Mouse (Mus musculus) left cerebral cortex, adult 9 months (tissue): ENCODE results near the gene Rabep2.
"Not testable (repeated sequence)": the region's sequence is repeated elsewhere in the genome, so short reads cannot be mapped to it uniquely, and the experiment has no call there.

Source experiments
- DNase-seq, 2 experiments: peaks; one replicate each; pipeline ENCODE4 v3.0.0; 2022; ENCODE audit warnings: low spot score in 2 of 2

Gene Rabep2

DNA sequence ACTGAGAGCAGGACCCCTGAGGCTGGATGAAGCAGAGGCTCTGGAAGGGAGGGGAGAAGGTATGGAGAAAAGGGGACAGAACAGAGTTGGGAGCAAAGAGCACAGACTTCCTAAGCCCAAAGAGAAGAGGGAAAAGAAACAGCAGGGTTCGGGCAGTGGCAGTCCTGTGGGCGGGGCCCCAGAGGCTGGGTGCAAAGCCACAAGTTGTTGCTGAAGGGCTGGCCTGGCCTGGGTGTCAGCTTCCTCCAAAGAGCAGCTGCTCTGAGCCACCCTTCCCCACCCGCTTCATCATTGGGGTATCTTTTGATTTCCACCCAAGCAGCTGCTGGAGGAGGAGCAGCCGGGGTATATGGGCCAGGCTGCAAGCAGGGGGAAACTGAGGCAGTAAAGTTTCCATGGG, 35.6 kb downstream of the Rabep2 start:
- DNase-seq = no peak

- no peak for DNase-seq
Measured at GRCm38 (mm10) chr7:126464836-126465235, 36.3 kb downstream of the Rabep2 start.

DNA sequence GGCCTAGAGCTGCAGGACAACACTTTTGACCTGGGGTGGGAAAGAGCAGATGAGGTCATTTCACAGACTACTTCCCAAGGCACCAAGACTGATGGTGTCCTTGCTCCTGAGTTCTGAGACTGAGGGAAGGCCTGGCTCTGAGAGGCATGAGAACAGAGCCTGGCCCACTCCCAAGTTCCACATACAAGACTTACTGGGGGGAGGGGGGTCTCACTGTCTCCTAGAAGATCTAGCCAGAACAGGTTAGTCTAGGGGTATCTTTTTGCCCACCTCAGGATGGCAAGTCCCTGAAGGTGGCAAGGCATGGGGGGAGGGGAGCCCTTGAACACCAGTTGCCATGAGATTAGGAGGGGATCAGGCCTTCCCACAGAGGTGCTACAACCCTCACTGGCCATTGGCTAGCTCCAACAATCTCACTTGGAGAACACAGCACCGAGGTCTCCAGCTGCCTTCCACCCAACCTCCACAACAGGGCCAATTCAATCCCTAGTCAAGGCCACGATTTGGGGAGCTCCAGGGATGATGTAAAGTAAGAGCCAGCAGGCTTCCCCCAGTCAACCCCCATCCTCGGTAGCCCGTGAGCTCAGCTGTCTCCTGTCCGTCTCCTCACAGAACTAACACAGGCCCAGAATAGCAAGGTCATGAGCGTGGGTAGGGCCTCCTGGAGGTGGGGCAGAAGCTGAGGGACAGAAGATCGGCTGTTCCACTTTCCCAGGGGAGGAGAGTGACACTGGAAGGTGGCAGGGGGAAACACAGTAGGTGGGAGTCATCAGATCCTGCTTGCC, 36.9 kb downstream of the Rabep2 start:
- DNase-seq = no peak

- no peak for DNase-seq
Measured at GRCm38 (mm10) chr7:126466116-126466515, 37.6 kb downstream of the Rabep2 start.

DNA sequence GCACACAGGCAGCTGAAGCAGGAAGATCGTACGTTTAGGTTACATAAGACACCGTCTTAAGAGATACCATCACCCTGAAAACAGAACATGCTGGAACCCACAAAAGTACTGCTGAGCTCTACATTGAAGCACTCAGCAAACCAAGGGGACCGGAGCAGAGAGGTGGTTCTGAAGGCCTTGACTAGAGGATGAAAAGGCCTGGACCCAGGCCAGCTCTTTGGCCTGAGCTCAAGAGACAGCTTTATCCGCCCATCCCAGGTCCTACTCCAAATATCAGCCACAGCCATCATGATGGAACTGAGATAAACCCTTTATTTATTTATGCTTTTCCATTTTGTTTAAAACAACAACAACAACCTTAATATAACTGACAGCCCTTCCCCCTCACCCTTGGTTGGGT, 38.1 kb downstream of the Rabep2 start:
- DNase-seq = no peak

- DNase-seq = no peak
Measured at GRCm38 (mm10) chr7:126467271-126467670, 38.7 kb downstream of the Rabep2 start.

DNA sequence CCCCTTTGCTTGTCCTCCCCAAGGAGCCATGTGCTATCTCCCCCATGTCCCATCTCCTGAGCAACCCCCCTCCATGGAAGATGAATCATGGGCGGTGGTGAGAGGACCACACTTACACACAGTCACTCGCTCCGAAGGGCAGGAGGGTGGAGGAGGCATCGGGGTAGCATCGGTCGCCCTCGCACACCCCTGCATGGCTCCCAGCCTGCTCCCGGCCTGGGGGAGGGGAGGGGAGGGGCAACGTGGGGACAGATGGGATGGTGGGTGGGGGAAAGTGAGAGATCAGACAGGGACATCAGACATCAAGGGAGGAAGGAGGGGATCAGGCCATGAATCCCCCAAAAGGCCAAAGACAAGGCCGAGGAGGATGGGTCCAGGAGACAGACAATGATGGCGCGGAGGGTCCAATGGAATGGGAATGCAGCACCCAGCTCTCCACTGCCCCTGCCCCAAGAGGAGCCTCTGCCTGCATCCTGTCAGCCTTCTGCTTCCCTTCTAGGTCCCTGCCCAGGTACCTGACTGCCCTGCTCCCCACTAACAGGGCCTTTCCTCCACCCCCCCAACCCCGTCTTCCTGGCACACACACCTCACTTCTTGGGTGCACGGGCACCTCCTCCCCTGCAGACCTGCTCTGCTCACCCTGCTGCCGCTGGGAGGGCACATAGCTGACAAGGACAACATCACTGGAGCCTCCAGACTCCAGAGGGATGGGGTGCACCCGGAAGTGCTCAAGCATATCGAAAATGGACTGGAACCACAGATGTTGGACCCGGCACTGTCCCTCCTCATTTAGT, 39.5 kb downstream of the Rabep2 start:
- DNase-seq = no peak

GRCm38 (mm10) chr7:126470077-126470476, 41.5 kb downstream of the Rabep2 start:
- no peak for DNase-seq

DNA sequence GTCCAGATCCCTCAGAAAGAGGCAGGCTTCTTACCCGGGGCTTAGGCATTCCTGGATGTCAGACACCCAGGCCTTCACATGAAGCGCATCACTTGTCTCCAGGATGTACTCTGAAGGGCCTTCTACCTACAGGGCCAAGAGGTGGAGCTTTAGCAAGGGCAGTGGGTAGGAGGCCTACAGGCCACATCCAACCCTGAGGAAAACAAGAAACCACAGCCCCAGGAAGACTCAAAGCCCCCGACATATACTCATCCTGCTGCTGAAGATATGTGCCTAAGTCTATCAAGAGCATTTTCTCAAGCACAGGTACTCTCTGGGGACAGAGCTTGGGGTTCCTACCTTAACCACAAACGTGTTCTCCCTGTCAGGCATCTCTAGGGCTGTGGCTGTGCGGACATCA, 42.8 kb downstream of the Rabep2 start:
- no peak for DNase-seq

DNA sequence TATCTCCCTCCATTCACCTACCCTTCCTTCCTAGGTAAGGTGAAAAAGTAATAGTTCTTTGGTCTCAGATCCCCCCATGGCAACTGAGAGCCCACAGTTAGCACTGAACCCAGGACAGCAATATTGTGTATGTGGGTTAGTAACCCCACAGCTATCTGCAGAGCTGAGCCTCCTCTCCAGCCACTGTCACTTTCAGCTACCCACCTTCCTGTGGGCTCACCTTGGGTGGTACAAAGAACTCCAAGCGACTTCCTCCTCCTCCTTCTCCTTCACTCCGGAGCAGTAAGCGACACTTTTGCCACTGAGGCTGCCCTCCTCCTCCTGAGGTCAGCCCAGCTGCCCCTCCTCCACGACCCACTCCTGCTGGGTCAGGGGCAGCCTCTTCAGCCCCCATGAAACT, 43.3 kb downstream of the Rabep2 start:
- no peak for DNase-seq

GRCm38 (mm10) chr7:126472306-126472705, 43.7 kb downstream of the Rabep2 start:
- no peak for DNase-seq

GRCm38 (mm10) chr7:126472713-126473112, 44.2 kb downstream of the Rabep2 start:
- no peak for DNase-seq

- DNase-seq = no peak
Measured at GRCm38 (mm10) chr7:126473470-126474086, 45.0 kb downstream of the Rabep2 start.

DNA sequence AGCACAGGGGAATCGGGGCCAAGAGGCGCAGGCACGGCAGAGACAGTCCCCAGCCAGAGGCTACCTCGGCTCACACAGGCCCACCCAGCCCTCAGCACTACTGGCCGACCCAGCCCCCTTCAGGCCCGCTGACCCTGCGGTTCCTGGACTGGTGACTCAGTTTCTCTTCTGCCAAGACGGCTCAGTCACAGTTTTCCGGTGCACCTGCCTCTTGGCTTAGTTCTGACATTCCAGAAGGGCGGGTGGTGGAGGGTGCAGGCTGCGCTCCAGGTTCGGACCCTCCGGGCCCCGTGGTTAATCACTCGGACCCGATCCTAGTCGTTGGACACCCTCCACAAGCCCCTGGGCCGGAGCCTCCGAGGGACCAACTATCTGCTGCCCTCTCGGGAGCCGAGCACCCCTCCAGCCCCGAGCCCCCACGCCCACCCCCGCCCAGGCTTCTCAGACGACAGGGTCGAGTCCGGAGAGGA, 46.0 kb downstream of the Rabep2 start:
- DNase-seq = no peak

DNA sequence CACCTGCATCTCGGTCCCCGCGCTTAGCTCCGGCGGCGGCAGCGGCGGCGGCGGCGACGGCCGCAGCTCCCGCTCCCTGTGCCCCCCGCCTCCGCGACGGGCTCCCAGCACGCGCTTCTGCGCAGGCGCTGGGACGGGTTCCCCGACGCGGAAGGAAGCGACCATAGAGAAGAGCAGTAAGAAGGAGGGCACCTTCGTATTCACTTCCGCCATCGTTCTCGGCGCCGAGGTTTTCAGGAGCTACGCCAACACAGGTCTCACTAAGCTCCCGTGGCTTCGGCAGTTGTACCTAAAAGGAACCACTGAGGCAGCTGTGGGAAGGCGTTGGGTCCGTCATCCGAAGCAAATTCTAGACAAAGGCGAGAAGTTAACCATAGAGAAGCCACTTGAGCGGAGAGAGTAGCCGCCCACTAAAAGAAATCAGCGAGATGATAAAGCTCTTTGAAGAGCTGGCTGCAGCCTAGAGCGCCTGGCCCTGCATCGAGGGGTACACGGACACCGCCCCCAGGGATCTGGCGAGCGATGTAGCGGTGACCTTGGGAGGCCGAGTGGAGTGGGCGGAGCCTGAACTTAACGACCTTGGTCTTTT, 46.5 kb downstream of the Rabep2 start, which contains the start of gene Sh2b1:
Sh2b1 (minus strand) TSS at position 432 of the 589 bp plus-strand sequence.
- DNase-seq = peak; percentile 80 to 89

DNA sequence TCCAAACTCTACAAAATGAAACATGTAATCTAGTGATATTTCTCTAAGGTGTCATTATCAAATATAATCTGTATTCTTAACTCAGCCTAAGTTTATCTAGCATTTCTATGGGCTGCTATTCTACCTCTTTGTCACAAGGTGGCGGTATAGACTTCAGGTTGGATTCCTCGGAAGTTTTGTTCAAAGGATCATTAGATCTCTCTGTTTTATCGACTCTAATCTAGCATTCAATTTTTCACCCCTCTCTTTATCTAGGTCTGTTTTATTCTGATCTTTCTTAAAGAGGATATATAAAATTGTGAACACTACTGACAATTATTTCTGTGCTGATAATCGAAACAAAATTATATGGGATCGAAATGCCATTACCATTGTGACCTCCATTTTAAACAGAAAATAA, 53.1 kb downstream of the Rabep2 start:
- DNase-seq = no peak

DNA sequence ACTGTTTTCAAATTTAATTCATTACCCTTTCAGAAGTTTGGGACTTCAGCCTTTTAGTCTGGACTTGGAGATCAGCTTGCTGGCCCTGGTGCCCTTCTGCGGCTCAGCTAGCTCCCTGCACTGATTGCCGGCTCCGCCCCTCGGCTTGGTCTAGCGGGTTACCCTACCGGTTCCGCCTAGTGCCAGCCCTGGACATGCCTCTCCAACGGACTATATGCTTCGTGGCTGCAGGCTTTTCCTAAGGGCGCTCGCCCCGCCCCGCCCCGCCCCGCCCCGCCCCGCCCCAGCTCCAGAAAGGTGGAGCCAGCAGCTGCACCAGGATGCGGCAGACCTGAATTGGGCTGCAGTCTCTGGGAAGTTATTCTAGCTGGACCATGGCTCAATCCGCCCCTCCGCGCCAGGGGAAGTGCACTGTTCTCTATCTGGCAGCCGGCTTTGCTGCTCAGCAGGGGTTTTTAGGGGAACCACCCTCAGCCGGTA, 53.9 kb downstream of the Rabep2 start:
- DNase-seq = peak in 1 of 2 experiments; percentile 64

DNA sequence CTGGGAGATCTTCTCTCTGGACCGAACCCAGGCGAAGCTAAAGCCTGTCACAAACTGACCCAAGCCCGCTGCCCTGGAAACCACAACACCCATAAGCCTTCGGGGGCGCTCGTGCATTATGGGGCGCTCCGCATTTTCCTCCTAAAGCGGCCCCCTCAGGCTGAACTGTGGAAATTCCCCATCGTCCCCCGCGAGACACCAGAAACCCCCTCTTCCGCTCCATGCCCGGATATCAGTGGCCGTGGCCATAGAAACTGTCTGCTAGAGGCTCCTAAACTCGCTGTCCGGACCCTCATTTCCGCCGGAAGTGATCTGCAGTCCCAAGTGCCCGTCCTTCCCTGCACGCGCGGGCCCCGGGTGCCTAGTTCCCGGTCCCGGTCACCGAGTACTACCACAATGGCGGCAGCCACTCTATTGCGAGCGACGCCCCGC, 58.5 kb downstream of the Rabep2 start, which contains the start of gene Tufm:
Tufm (plus strand) TSS at position 310 of the 432 bp plus-strand sequence.
- peak; percentile 96 to 98 for DNase-seq

- DNase-seq = not testable (repeated sequence)
Measured at GRCm38 (mm10) chr7:126487617-126488385, 59.2 kb downstream of the Rabep2 start.

DNA sequence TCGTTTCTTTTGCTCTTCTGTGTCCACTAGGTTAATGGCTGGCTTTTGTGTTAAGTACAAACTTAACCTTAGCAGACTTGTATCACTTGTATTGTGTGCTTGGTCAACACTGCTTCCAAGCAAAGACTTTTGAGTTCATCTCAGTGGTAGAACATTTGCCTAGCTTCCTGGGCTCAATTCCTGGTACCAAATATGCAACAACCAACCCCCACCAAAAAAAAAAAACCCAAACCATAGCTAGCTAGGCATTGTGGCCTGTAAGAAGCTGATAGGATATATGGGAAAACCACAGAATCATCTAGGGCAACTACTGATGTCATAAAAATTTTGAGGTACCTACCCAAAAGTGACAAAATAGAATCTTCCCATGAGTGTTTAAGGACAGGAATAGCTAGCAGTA, 62.4 kb downstream of the Rabep2 start:
- no peak for DNase-seq

DNA sequence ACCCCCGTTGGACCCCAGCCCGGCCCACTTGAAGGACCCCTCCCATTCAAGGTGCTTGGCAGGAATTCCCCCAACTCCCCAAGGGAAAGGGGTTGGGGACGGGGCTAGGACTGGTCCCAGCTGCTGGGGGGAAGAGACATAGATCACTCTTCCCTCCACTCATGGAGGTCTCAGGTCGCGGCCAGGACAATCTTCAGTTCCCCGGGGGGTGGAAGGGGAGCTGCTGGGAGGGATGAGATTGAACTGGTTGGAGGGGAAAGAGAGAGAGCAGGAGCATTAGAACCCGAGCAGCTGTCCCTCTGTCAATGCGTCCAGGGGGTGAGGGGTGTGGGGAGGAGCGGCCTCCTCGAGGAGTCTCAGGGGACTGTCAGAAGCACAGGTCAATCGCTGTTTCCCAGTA, 63.4 kb downstream of the Rabep2 start:
- no peak for DNase-seq
